Mouse (Mus musculus): ENCODE results near the gene Zan.

Zan gene

GRCm38 (mm10) chr5:137349384-137350204, 127.3 kb downstream of the Zan start, which contains the start of gene Ephb4:
Gene Ephb4, plus strand, starts transcription at chr5:137350109.
- DNase-seq = no peak

- DNase-seq = no peak
Measured at GRCm38 (mm10) chr5:137348482-137349383, 128.1 kb downstream of the Zan start.

- no peak for DNase-seq
Measured at GRCm38 (mm10) chr5:137347856-137348255, 129.0 kb downstream of the Zan start.

GRCm38 (mm10) chr5:137346983-137347382, 129.9 kb downstream of the Zan start:
- no peak for DNase-seq

- DNase-seq = no peak
Measured at GRCm38 (mm10) chr5:137346388-137346787, 130.5 kb downstream of the Zan start.

GRCm38 (mm10) chr5:137345821-137346220, 131.0 kb downstream of the Zan start:
- DNase-seq = no peak

GRCm38 (mm10) chr5:137343869-137344268, 133.0 kb downstream of the Zan start:
- no peak for DNase-seq

GRCm38 (mm10) chr5:137343412-137343811, 133.5 kb downstream of the Zan start:
- no peak for DNase-seq

- DNase-seq = no peak
Measured at GRCm38 (mm10) chr5:137342407-137343012, 134.4 kb downstream of the Zan start.

- no peak for DNase-seq
Measured at GRCm38 (mm10) chr5:137340222-137340621, 136.6 kb downstream of the Zan start.

GRCm38 (mm10) chr5:137339290-137339979, 137.4 kb downstream of the Zan start:
- peak; percentile 39 for DNase-seq

GRCm38 (mm10) chr5:137338663-137339289, 138.1 kb downstream of the Zan start:
- DNase-seq = peak; percentile 45

GRCm38 (mm10) chr5:137338256-137338655, 138.6 kb downstream of the Zan start:
- peak; percentile 88 for DNase-seq

GRCm38 (mm10) chr5:137337190-137337589, 139.7 kb downstream of the Zan start:
- DNase-seq = no peak

GRCm38 (mm10) chr5:137335066-137335465, 141.8 kb downstream of the Zan start:
- DNase-seq = no peak

GRCm38 (mm10) chr5:137334317-137334716, 142.5 kb downstream of the Zan start:
- no peak for DNase-seq

GRCm38 (mm10) chr5:137333512-137334174, 143.2 kb downstream of the Zan start, which contains the start of gene Slc12a9:
Gene Slc12a9, minus strand, starts transcription at chr5:137333597.
- peak; percentile 93 for DNase-seq

GRCm38 (mm10) chr5:137332857-137333511, 143.9 kb downstream of the Zan start:
- no peak for DNase-seq

GRCm38 (mm10) chr5:137330910-137331309, 146.0 kb downstream of the Zan start:
- DNase-seq = no peak

Data from cerebellum, adult 11 months (tissue).